Mouse (Mus musculus): ENCODE results near the gene Poc1a. TPM values are rescaled to one million over a fixed set of nuclear protein-coding genes. Genes with fewer than 3 reads are reported as not detected.

Gene Poc1a
- polyA plus RNA-seq, 1 experiment = 9.4 TPM

- Histone ChIP-seq H3K4me1 (ENCODE audit: control insufficient read depth, insufficient read depth, insufficient read length, low read length) (peaks cover 4% of the 10 kb centered on the region; the same call in 1 of the 2 replicates), H3K4me3 (ENCODE audit: insufficient read depth, low read depth, low read length) (peak overlapping the region; percentile 88), H3K27ac (replicated peaks; ENCODE audit: low read depth, low read length) (peak overlapping the region; percentile 73)
These were observed 88.1 kb downstream of the Poc1a start for GRCm38 (mm10) chr9:106368831-106369501.

- Histone ChIP-seq H3K4me1 (ENCODE audit: control insufficient read depth, insufficient read depth, insufficient read length, low read length) (peaks cover 4% of the 10 kb centered on the region; the same call in 1 of the 2 replicates), H3K27ac (replicated peaks; ENCODE audit: low read depth, low read length) (peak overlapping the region; percentile 73), H3K4me3 (ENCODE audit: insufficient read depth, low read depth, low read length) (peak overlapping the region; percentile 88)
These were observed 89.1 kb downstream of the Poc1a start for GRCm38 (mm10) chr9:106369801-106370485.

DNA sequence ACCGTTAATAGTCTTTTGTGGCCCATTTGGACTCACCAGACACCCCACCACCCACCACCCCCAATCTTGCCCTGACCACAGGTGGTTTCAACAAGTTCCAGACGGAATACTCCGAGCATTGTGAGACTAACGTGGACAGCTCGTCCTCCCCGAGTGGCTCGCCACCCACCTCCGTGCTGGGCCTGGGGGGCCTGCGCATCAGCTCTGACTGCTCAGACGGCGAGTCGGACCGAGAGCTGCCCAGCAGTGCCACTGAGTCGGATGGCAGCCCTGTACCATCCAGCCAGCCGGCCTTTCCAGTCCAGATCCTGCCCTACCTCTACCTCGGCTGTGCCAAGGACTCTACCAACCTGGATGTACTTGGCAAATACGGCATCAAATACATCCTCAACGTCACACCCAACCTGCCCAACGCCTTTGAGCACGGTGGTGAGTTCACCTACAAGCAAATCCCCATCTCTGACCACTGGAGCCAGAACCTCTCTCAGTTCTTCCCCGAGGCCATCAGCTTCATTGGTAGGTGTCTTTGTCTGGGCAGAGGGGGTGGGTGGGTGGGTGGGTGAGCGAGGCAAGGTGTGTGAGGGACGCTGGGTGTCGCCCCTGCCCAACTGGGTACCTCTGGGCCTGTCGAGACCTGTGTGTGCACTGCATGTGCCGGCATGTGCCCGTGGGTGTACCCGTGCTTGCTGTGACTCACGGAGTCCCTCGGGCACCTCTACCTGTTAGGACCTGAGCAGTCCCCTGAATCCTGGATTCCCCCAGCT lies 89.9 kb downstream of the Poc1a start:
- Histone ChIP-seq H3K4me1 (ENCODE audit: control insufficient read depth, insufficient read depth, insufficient read length, low read length) (peaks cover 4% of the 10 kb centered on the region; the same call in 1 of the 2 replicates), H3K27ac (replicated peaks; ENCODE audit: low read depth, low read length) (peak overlapping the region; percentile 94), H3K4me3 (ENCODE audit: insufficient read depth, low read depth, low read length) (peak overlapping the region; percentile 88)

GRCm38 (mm10) chr9:106371384-106371671 lies 90.5 kb downstream of the Poc1a start:
- Histone ChIP-seq H3K4me1 (ENCODE audit: control insufficient read depth, insufficient read depth, insufficient read length, low read length) (peaks cover 4% of the 10 kb centered on the region; the same call in 1 of the 2 replicates), H3K4me3 (ENCODE audit: insufficient read depth, low read depth, low read length) (peak overlapping the region; percentile 56), H3K27ac (replicated peaks; ENCODE audit: low read depth, low read length) (peak overlapping the region; percentile 94)

DNA sequence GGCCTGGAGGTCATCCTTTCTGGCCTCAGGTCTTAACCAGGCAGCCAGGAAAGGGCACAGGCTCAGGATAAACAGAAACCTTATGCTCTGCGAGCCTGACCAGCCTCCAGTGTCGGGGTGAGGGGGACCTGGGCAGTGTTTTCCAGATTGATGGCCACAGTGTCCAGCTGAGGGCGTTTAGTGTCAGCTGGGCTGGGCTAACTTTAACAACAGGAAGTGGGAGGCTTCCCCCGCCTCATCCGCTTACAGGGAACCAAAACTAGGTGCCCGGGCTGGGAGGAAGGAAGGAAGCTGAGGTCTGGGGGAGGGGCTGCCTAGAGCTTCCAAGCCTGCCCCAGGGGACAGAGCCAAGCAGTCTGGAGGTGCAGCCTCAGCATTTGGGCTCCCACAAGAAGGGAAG lies 90.9 kb downstream of the Poc1a start:
- Histone ChIP-seq H3K4me3 (ENCODE audit: insufficient read depth, low read depth, low read length) (peak overlapping the region; percentile 56), H3K4me1 (ENCODE audit: control insufficient read depth, insufficient read depth, insufficient read length, low read length) (peaks cover 4% of the 10 kb centered on the region; the same call in 1 of the 2 replicates), H3K27ac (replicated peaks; ENCODE audit: low read depth, low read length) (peak overlapping the region; percentile 94)

- Histone ChIP-seq H3K4me3 (ENCODE audit: insufficient read depth, low read depth, low read length) (peak overlapping the region; percentile 40), H3K4me1 (ENCODE audit: control insufficient read depth, insufficient read depth, insufficient read length, low read length) (peaks cover 4% of the 10 kb centered on the region; the same call in 1 of the 2 replicates), H3K27ac (replicated peaks; ENCODE audit: low read depth, low read length) (peak overlapping the region; percentile 77)
These were observed 91.9 kb downstream of the Poc1a start for GRCm38 (mm10) chr9:106372431-106373412.

GRCm38 (mm10) chr9:106373973-106374372 lies 93.1 kb downstream of the Poc1a start:
- Histone ChIP-seq H3K4me3 (ENCODE audit: insufficient read depth, low read depth, low read length) (no peak overlapping the region), H3K27ac (replicated peaks; ENCODE audit: low read depth, low read length) (no peak overlapping the region), H3K4me1 (ENCODE audit: control insufficient read depth, insufficient read depth, insufficient read length, low read length) (peaks cover 4% of the 10 kb centered on the region; the same call in 1 of the 2 replicates)

DNA sequence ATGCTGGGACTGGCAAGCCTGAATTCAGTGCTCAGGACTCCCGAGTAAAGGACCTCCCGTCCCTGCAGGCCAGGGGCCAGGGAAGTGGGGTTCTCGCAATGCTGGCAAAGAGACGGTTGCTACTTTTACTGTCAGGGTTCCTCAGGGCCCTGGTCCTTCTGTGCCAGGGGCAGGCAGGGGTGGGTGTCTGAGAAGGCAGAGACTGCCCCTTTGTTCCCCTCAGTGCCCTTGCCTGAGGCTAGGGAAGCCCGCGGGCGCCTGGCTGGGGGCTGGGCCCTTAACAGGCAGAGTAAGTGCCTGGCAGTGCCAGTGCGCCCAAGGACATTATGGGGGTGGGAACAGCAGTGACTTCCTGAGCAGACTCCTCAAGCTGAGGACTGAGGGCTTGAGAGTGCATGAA lies 96.4 kb downstream of the Poc1a start:
- Histone ChIP-seq H3K27ac (replicated peaks; ENCODE audit: low read depth, low read length) (no peak overlapping the region), H3K4me1 (ENCODE audit: control insufficient read depth, insufficient read depth, insufficient read length, low read length) (peaks cover 20% of the 10 kb centered on the region; the same call in 1 of the 2 replicates), H3K4me3 (ENCODE audit: insufficient read depth, low read depth, low read length) (no peak overlapping the region)

GRCm38 (mm10) chr9:106378045-106378444 lies 97.2 kb downstream of the Poc1a start:
- Histone ChIP-seq H3K4me3 (ENCODE audit: insufficient read depth, low read depth, low read length) (no peak overlapping the region), H3K27ac (replicated peaks; ENCODE audit: low read depth, low read length) (no peak overlapping the region)

GRCm38 (mm10) chr9:106378753-106379152 lies 97.9 kb downstream of the Poc1a start:
- Histone ChIP-seq H3K4me1 (ENCODE audit: control insufficient read depth, insufficient read depth, insufficient read length, low read length) (peaks cover 25% of the 10 kb centered on the region), H3K27ac (replicated peaks; ENCODE audit: low read depth, low read length) (no peak overlapping the region), H3K4me3 (ENCODE audit: insufficient read depth, low read depth, low read length) (no peak overlapping the region)

More at GRCm38 (mm10) chr9:106378045-106378444, 97.2 kb downstream of the Poc1a start:
- peaks cover 21% of the 10 kb centered on the region for H3K4me1 ChIP-seq (ENCODE audit: control insufficient read depth, insufficient read depth, insufficient read length, low read length)

DNA sequence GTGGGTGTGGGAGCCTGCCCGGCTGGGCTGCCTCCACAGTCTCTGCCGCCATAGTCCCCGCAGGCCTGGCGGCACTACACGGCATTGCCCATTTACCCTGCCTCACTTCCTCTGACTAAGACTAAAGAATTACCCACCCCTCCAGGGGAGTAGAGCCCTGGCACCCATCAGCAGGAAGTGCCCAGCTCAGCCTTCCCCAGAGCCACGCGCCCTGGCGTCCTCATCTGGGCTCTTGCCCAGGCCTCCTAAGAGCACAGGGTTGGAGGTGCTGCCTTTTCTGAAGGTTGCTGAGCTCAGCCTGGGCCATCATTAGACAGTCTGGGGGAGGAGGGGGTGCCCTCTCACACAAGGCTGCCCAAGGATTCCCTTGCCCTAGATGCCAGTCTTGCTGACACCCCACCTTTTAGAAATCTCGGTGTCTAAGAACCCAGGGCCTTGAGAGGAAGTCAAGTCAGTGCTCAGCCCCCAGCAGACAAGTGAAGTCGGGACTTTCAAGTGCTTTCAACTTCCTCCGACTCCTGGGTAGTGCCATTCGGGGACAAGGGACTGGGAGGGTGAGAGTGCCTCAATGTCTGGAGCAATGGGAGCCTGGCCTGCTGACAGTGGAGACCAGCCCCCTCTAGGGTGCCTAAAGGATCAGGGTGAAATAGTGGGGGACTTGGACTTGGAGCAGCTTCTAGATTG lies 105.5 kb downstream of the Poc1a start:
- Histone ChIP-seq H3K4me3 (ENCODE audit: insufficient read depth, low read depth, low read length) (no peak overlapping the region), H3K27ac (replicated peaks; ENCODE audit: low read depth, low read length) (no peak overlapping the region)

DNA sequence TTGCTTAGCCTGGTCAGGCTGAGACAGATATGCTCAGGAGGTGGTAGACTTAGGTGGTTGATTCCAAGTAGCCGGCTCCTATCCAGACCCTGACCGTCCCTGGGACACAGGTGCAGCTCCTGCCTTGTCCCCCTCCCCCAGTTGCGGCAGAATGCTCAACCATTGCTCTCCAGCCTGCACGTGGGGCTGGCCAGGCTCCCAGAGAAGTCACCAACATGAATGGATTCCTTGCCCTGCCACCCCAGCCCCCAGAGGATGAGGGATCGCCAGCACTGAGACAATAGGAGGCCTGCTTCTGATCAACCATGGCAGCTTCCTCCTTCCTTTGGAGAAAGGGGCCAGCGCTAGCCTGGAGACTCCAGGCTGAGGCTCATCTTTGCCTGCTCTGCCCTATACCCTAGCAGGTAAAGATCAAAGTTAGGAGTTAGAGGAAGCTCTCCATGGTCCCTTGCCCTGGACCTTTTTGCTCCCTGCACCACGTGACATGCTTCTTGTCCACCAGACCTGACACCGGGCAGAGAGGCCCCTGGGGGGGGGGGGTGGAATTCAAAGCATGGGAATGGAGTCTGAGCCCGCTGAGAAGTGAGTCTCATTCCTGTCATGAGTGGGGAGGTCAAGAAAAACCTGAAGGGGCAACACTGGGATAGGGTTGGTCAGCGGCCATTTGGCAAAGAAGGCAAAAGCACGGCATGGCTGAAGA lies 112.1 kb downstream of the Poc1a start:
- Histone ChIP-seq H3K4me1 (ENCODE audit: control insufficient read depth, insufficient read depth, insufficient read length, low read length) (0 out of 2 replicates have a peak, but pooled peaks cover 3% of the 10 kb centered on the region), H3K27ac (replicated peaks; ENCODE audit: low read depth, low read length) (no peak overlapping the region), H3K4me3 (ENCODE audit: insufficient read depth, low read depth, low read length) (no peak overlapping the region)

More for the DNA sequence above, 105.5 kb downstream of the Poc1a start:
- peaks cover 31% of the 10 kb centered on the region for H3K4me1 ChIP-seq (ENCODE audit: control insufficient read depth, insufficient read depth, insufficient read length, low read length)

DNA sequence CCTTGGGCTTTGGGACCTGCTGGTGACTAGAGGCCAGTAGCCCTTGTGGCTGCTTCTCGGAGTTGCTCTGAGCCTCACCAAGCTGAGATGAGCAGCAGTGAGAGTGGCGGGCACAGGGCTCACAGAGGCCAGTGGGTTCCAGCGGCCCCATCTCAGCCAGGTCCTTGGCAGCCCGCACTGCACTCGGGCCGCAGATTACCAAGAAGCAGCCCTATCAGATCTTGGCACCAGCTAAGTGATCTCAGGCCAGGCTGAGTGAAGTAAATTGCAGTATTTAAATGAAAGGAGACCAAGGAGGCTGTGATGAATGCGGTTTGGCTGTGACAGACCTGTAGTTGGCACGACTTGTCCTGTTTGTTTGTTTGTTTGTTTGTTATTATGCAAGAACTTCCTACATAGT lies 112.7 kb downstream of the Poc1a start:
- Histone ChIP-seq H3K4me3 (ENCODE audit: insufficient read depth, low read depth, low read length) (no peak overlapping the region), H3K27ac (replicated peaks; ENCODE audit: low read depth, low read length) (no peak overlapping the region), H3K4me1 (ENCODE audit: control insufficient read depth, insufficient read depth, insufficient read length, low read length) (0 out of 2 replicates have a peak, but pooled peaks cover 3% of the 10 kb centered on the region)

All from brown adipose tissue, adult 24 weeks (tissue).